Mouse (Mus musculus): ENCODE data around the gene Strip2.

The Strip2 gene

DNA sequence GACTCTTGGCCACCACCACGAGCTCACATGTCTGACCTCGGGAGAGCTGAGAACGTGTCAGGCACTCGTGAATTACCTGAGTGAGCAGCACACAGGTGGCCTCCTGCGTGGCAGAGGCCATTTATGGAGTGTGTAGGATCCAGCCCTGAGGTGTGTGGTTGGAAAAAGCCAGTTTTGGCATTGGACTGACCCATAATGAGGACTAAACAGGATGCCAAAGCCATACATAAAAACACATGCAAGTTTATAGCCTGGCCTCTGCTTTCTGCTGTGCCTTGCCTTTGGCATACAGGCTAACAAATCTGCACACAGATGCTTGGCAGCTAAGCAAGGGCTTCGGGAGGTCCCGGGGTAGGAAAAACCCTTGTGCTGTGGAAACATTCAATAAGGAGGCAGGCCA is 92.4 kb downstream of the Strip2 start:
- no peak for DNase-seq (ENCODE audit: low spot score in 2 of 2)
